Mouse (Mus musculus): ENCODE data around the gene Tro. TPM values are rescaled to one million over a fixed set of nuclear protein-coding genes. Genes with fewer than 3 reads are reported as not detected.

The Tro gene
- polyA plus RNA-seq, 1 experiment from 2014 or later, result 26.1 TPM

Other genes with a start within 250 kb of the Tro start
- 33.9 and 37.5 TPM in 2 replicates for gene Tmem29, start 198.4 kb downstream of the Tro start, polyA plus RNA-seq (2014; fragmentation: Nextera tagmentation; extraction: Ambion mirVana)
- 21.0 and 34.4 TPM in 2 replicates for gene Alas2, start 110.2 kb downstream of the Tro start, polyA plus RNA-seq (2014; fragmentation: Nextera tagmentation; extraction: Ambion mirVana)
- gene Pfkfb1, start 69.4 kb downstream of the Tro start, polyA plus RNA-seq (2014; fragmentation: Nextera tagmentation; extraction: Ambion mirVana), result 8.7 and 8.9 TPM in 2 replicates
- gene Apex2, start 67.7 kb downstream of the Tro start, polyA plus RNA-seq (2014; fragmentation: Nextera tagmentation; extraction: Ambion mirVana), result 16.0 and 22.6 TPM in 2 replicates
- gene Maged2, start 156.8 kb upstream of the Tro start, polyA plus RNA-seq (2014; fragmentation: Nextera tagmentation; extraction: Ambion mirVana), result 458 and 513 TPM in 2 replicates

Data from intestine, embryonic 14.5 days (tissue).